ENCODE assay signal across 8 mouse cellular contexts in the genomic region with DNA sequence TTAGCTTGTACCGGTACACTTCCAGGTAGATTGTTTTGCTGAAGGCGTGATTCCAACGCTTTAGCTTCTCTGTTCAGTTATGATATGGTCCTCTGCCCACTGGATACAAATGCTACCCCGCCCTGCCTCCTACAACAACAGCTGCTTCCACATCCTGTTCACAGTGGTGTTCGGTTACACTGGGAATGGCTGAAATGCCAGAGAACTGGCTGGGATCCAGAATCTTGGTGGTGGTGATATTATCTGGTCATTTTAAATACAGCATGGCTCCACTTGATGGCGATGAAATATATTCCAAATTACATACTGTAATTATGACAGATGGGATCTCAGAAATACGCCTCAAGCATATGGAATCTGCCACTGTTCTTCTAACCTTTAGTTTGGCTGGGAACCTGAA. TPM values are rescaled to one million over a fixed set of nuclear protein-coding genes. Genes with fewer than 3 reads are reported as not detected.
A peak's percentile ranks its signal among the peaks of the same experiment; 100 is the strongest.
DNase-seq lines count a peak whose midpoint lies in the region; ATAC-seq and TF ChIP-seq lines count a peak whose summit lies in the region.

No protein-coding gene starts in this region.

- H3K27ac ChIP-seq in kidney, postnatal 0 days, result no peak overlapping the region

- ATAC-seq in kidney, postnatal 0 days (replicated peaks; ENCODE audit: low FRiP score, low read depth), result peak; percentile 83
- ATAC-seq in CD4-positive, CD25-positive, alpha-beta regulatory T cell, adult 4 months, result no peak
- no peak for ATAC-seq in megakaryocyte progenitor cell, adult 5-6 weeks (replicated peaks; ENCODE audit: poor library complexity)

- 36% methylated on average over 7 of the region's 7 CpGs for WGBS in kidney, postnatal 0 days
- WGBS in lung, adult 2 months, result 36% methylated on average over 7 of the region's 7 CpGs

- H3K4me1 ChIP-seq in kidney, postnatal 0 days (replicated peaks; ENCODE audit: insufficient read depth, low read length), result no peaks in the 10 kb centered on the region
- no peaks in the 10 kb centered on the region for H3K4me1 ChIP-seq in lung, adult 2 months (ENCODE audit: control insufficient read depth, insufficient read depth, low read length)

- H3K9ac ChIP-seq in kidney, postnatal 0 days (ENCODE audit: low read depth, low read length), result no peak overlapping the region

- no peak overlapping the region for H3K4me2 ChIP-seq in kidney, postnatal 0 days (ENCODE audit: low read length)

- H3K4me3 ChIP-seq in kidney, postnatal 0 days (replicated peaks; ENCODE audit: low read depth, low read length), result no peak overlapping the region
- no peak overlapping the region for H3K4me3 ChIP-seq in lung, adult 2 months (replicated peaks; ENCODE audit: extremely low read depth, low read depth, low read length)

- no peaks in the 10 kb centered on the region for H3K27me3 ChIP-seq in kidney, postnatal 0 days (ENCODE audit: insufficient read depth, low read length)

- peak; percentile 1 for DNase-seq in ovary, postnatal 14 days (ENCODE audit: low spot score)
- DNase-seq in ovary, postnatal 10 days (ENCODE audit: low spot score), result no peak
- DNase-seq in cerebellum, adult 9-11 months, result peak; percentile 8
- peak; percentile 35 to 57 for DNase-seq in heart, adult 9 months (ENCODE audit: low spot score in 2 of 2)
- DNase-seq in kidney, postnatal 0 days (ENCODE audit: low spot score), result peak; percentile 79
- DNase-seq in lung, adult 2 months, result peak; percentile 4

- H3K36me3 ChIP-seq in kidney, postnatal 0 days (ENCODE audit: insufficient read depth, low read length), result no peaks in the 10 kb centered on the region

- no peaks in the 10 kb centered on the region for H3K9me3 ChIP-seq in kidney, postnatal 0 days (replicated peaks; ENCODE audit: low read length)

- 0 out of 2 replicates have a peak, but pooled peaks have one; percentile 21 for TF ChIP-seq CTCF in kidney, postnatal 0 days (IDR thresholded peaks at IDR 0.05; ENCODE audit: low read depth)
- no peak for TF ChIP-seq CTCF in lung, adult 2 months (IDR thresholded peaks at IDR 0.05; ENCODE audit: insufficient read depth, low read length)

- no peak for TF ChIP-seq POLR2A in lung, adult 2 months (IDR thresholded peaks at IDR 0.05; ENCODE audit: borderline replicate concordance, extremely low read depth, low read depth, low read length)

RNA-seq across cellular contexts. Expression of a gene that starts 42.1 kb away (rescaled TPM):
- 111 and 114 TPM in 2 replicates for polyA plus RNA-seq in kidney, postnatal 0 days (2015; fragmentation: Nextera tagmentation; extraction: Ambion mirVana)
- polyA plus RNA-seq in lung, adult 2 months (2012; rRNA removed), result 17.0 and 25.4 TPM in 2 replicates
- polyA plus RNA-seq in CD4-positive, CD25-positive, alpha-beta regulatory T cell, adult 4 months (2017; shearing (Covaris generic)), result not detected
- total RNA-seq in megakaryocyte progenitor cell, adult 5-6 weeks (2015), result 0.12 TPM in 1 of 2 replicates, not detected in the other
- total RNA-seq in megakaryocyte progenitor cell, adult 5-6 weeks (2017), result 0.07 TPM in 1 of 2 replicates, not detected in the other

RNA-seq across cellular contexts. Expression of a gene that starts 54.9 kb away (rescaled TPM):
- polyA plus RNA-seq in kidney, postnatal 0 days (2015; fragmentation: Nextera tagmentation; extraction: Ambion mirVana), result 60.4 and 61.8 TPM in 2 replicates
- polyA plus RNA-seq in lung, adult 2 months (2012; rRNA removed), result 6.5 and 7.5 TPM in 2 replicates
- polyA plus RNA-seq in CD4-positive, CD25-positive, alpha-beta regulatory T cell, adult 4 months (2017; shearing (Covaris generic)), result 100 to 1,000 TPM in 1 of 2 experiments, 10 to 100 TPM in 1; 74.7 to 101 TPM
- 42.9 and 46.0 TPM in 2 replicates for total RNA-seq in megakaryocyte progenitor cell, adult 5-6 weeks (2015)
- 33.5 and 36.3 TPM in 2 replicates for total RNA-seq in megakaryocyte progenitor cell, adult 5-6 weeks (2017)

Comparison
In these comparisons a context has a peak if more than half of its experiments do, and no peak if none do; other contexts are left out.
1. RNA of a gene that starts 42.1 kb away (polyA plus RNA-seq): 111 to 114 TPM in kidney, postnatal 0 days and 17.0 to 25.4 TPM in lung, adult 2 months; not detected in CD4-positive, CD25-positive, alpha-beta regulatory T cell, adult 4 months; every median in the first group is over 10 times any median in the second.